Mouse (Mus musculus): Measurements from ENCODE around the gene Tmem258. TPM values are rescaled to one million over a fixed set of nuclear protein-coding genes. Genes with fewer than 3 reads are reported as not detected.
A peak's percentile ranks its signal among the peaks of the same experiment; 100 is the strongest.

Gene Tmem258
- polyA plus RNA-seq, 1 experiment: 291 TPM

- Histone ChIP-seq H3ac (ENCODE audit: control insufficient read depth, insufficient read length) (no peak overlapping the region), H3K4me3 (no peak overlapping the region), H3K79me2 (ENCODE audit: control insufficient read depth, insufficient read depth) (no peaks in the 10 kb centered on the region), H3K27me3 (ENCODE audit: control insufficient read depth, insufficient read depth, insufficient read length) (peaks cover 37% of the 10 kb centered on the region), H3K36me3 (ENCODE audit: control insufficient read depth, insufficient read depth) (no peaks in the 10 kb centered on the region), H3K4me2 (ENCODE audit: low read depth) (no peak overlapping the region)
- TF ChIP-seq MYOG (IDR thresholded peaks at IDR 0.05; ENCODE audit: control insufficient read depth in 1 of 3, insufficient read depth in 1 of 3, insufficient read length in 2 of 3, low read depth in 2 of 3) (peak in 1 of 3 experiments; percentile 48), MYOD1 (IDR thresholded peaks at IDR 0.05; ENCODE audit: control insufficient read depth in 1 of 3, insufficient read length in 2 of 3, low read depth in 2 of 3) (peak in 2 of 3 experiments; percentile 13 to 14), MAX (IDR thresholded peaks at IDR 0.05; ENCODE audit: low read depth) (no peak)
These were observed 17.8 kb downstream of the Tmem258 start for GRCm38 (mm10) chr19:10221585-10221984.

DNA sequence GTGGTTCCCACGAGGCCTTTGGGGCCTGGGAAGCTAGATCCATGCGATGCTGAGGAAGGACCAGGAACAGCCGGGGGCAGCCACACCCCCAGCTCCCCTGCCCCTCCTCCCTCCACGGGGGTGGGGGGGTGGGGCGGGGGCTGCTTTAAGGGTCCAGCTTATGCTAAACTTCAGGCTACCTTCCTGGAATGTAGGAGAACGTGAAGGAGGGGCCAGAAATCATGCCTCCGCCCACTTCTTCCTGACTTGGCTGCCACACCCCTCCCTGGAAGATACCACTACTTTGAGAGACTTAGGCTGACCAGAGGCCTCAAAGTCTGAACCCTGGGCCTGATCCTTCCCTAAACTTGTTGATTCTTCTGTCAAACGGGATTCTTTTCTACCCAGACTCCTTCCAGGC lies 18.8 kb downstream of the Tmem258 start:
- Histone ChIP-seq H3ac (ENCODE audit: control insufficient read depth, insufficient read length) (no peak overlapping the region), H3K36me3 (ENCODE audit: control insufficient read depth, insufficient read depth) (no peaks in the 10 kb centered on the region), H3K4me3 (no peak overlapping the region), H3K27me3 (ENCODE audit: control insufficient read depth, insufficient read depth, insufficient read length) (peaks cover 38% of the 10 kb centered on the region), H3K4me2 (ENCODE audit: low read depth) (no peak overlapping the region), H3K79me2 (ENCODE audit: control insufficient read depth, insufficient read depth) (no peaks in the 10 kb centered on the region)
- TF ChIP-seq TCF3 (IDR thresholded peaks at IDR 0.05; ENCODE audit: insufficient read length, low read depth): no peak
- TF ChIP-seq CEBPB (IDR thresholded peaks at IDR 0.05; ENCODE audit: insufficient read depth, poor library complexity, severe bottlenecking): no peak
- TF ChIP-seq REST (IDR thresholded peaks at IDR 0.05; ENCODE audit: insufficient read depth, insufficient read length): no peak
- TF ChIP-seq USF1 (IDR thresholded peaks at IDR 0.05; ENCODE audit: low read depth): no peak
- no peak for TF ChIP-seq SRF (IDR thresholded peaks at IDR 0.05; ENCODE audit: control insufficient read depth, insufficient read length, low read depth)
- no peak for TF ChIP-seq POLR2AphosphoS2 (IDR thresholded peaks at IDR 0.05; ENCODE audit: insufficient read length, low read depth)
- no peak for TF ChIP-seq E2F4 (IDR thresholded peaks at IDR 0.05; ENCODE audit: insufficient read depth)
- TF ChIP-seq MAX (IDR thresholded peaks at IDR 0.05; ENCODE audit: low read depth): no peak

- Histone ChIP-seq H3K79me2 (ENCODE audit: control insufficient read depth, insufficient read depth) (no peaks in the 10 kb centered on the region), H3ac (ENCODE audit: control insufficient read depth, insufficient read length) (no peak overlapping the region), H3K4me2 (ENCODE audit: low read depth) (no peak overlapping the region), H3K4me3 (no peak overlapping the region), H3K27me3 (ENCODE audit: control insufficient read depth, insufficient read depth, insufficient read length) (peaks cover 41% of the 10 kb centered on the region), H3K36me3 (ENCODE audit: control insufficient read depth, insufficient read depth) (no peaks in the 10 kb centered on the region)
- TF ChIP-seq REST (IDR thresholded peaks at IDR 0.05; ENCODE audit: insufficient read depth, insufficient read length): no peak
- no peak for TF ChIP-seq CEBPB (IDR thresholded peaks at IDR 0.05; ENCODE audit: insufficient read depth, poor library complexity, severe bottlenecking)
- TF ChIP-seq SRF (IDR thresholded peaks at IDR 0.05; ENCODE audit: control insufficient read depth, insufficient read length, low read depth): no peak
- TF ChIP-seq POLR2A (IDR thresholded peaks at IDR 0.05; ENCODE audit: insufficient read length, low read depth): no peak
- TF ChIP-seq TCF12 (IDR thresholded peaks at IDR 0.05; ENCODE audit: insufficient read depth, poor library complexity, severe bottlenecking): no peak
- no peak for TF ChIP-seq TCF3 (IDR thresholded peaks at IDR 0.05; ENCODE audit: insufficient read length, low read depth)
- TF ChIP-seq MAX (IDR thresholded peaks at IDR 0.05; ENCODE audit: low read depth): no peak
These were observed 19.7 kb downstream of the Tmem258 start for GRCm38 (mm10) chr19:10223561-10223960.

- no peaks in the 10 kb centered on the region for H3K79me2 ChIP-seq (ENCODE audit: control insufficient read depth, insufficient read depth)
- no peaks in the 10 kb centered on the region for H3K36me3 ChIP-seq (ENCODE audit: control insufficient read depth, insufficient read depth)
- TF ChIP-seq MYOG (IDR thresholded peaks at IDR 0.05; ENCODE audit: control insufficient read depth in 1 of 3, insufficient read depth in 1 of 3, insufficient read length in 2 of 3, low read depth in 2 of 3) (no peak), E2F4 (IDR thresholded peaks at IDR 0.05; ENCODE audit: insufficient read depth) (no peak), TCF3 (IDR thresholded peaks at IDR 0.05; ENCODE audit: insufficient read length, low read depth) (no peak), CEBPB (IDR thresholded peaks at IDR 0.05; ENCODE audit: insufficient read depth, poor library complexity, severe bottlenecking) (no peak), SRF (IDR thresholded peaks at IDR 0.05; ENCODE audit: control insufficient read depth, insufficient read length, low read depth) (no peak), TCF12 (IDR thresholded peaks at IDR 0.05; ENCODE audit: insufficient read depth, poor library complexity, severe bottlenecking) (no peak), REST (IDR thresholded peaks at IDR 0.05; ENCODE audit: insufficient read depth, insufficient read length) (no peak), POLR2AphosphoS2 (IDR thresholded peaks at IDR 0.05; ENCODE audit: insufficient read length, low read depth) (no peak), MYOD1 (IDR thresholded peaks at IDR 0.05; ENCODE audit: control insufficient read depth in 1 of 3, insufficient read length in 2 of 3, low read depth in 2 of 3) (no peak), USF1 (IDR thresholded peaks at IDR 0.05; ENCODE audit: low read depth) (no peak), POLR2A (IDR thresholded peaks at IDR 0.05; ENCODE audit: insufficient read length, low read depth) (no peak), MAX (IDR thresholded peaks at IDR 0.05; ENCODE audit: low read depth) (no peak)
- H3K4me2 ChIP-seq (ENCODE audit: low read depth): no peak overlapping the region
- H3K27me3 ChIP-seq (ENCODE audit: control insufficient read depth, insufficient read depth, insufficient read length): peaks cover 54% of the 10 kb centered on the region
- H3ac ChIP-seq (ENCODE audit: control insufficient read depth, insufficient read length): no peak overlapping the region
- no peak overlapping the region for H3K4me3 ChIP-seq
These were observed 21.0 kb downstream of the Tmem258 start for GRCm38 (mm10) chr19:10224637-10225453.

DNA sequence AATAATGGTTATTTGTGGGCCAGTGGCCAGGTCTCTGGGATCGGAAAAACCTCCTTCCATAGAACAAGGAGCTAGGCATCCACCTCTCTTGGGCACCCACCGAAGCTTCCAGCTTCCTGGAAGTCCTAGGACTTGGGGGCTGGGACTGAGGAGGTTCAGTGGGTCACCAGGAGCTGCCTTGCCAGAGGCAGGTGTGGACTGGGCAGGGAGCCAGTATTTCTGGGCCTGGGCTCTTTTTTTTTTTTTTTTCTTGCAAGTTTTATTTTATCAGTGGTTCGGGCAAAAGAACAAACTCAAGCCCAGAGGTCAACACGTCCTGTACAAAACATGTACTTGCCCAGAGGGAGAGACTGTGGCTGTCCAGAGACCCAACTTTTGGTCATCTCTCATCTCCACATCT lies 22.0 kb downstream of the Tmem258 start:
- H3K4me3 ChIP-seq: no peak overlapping the region
- H3K27me3 ChIP-seq (ENCODE audit: control insufficient read depth, insufficient read depth, insufficient read length): peaks cover 63% of the 10 kb centered on the region
- no peak overlapping the region for H3K4me2 ChIP-seq (ENCODE audit: low read depth)
- no peaks in the 10 kb centered on the region for H3K79me2 ChIP-seq (ENCODE audit: control insufficient read depth, insufficient read depth)
- no peak overlapping the region for H3ac ChIP-seq (ENCODE audit: control insufficient read depth, insufficient read length)
- TF ChIP-seq POLR2AphosphoS2 (IDR thresholded peaks at IDR 0.05; ENCODE audit: insufficient read length, low read depth) (no peak), MYOG (IDR thresholded peaks at IDR 0.05; ENCODE audit: control insufficient read depth in 1 of 3, insufficient read depth in 1 of 3, insufficient read length in 2 of 3, low read depth in 2 of 3) (no peak), POLR2A (IDR thresholded peaks at IDR 0.05; ENCODE audit: insufficient read length, low read depth) (no peak), TCF12 (IDR thresholded peaks at IDR 0.05; ENCODE audit: insufficient read depth, poor library complexity, severe bottlenecking) (no peak), REST (IDR thresholded peaks at IDR 0.05; ENCODE audit: insufficient read depth, insufficient read length) (no peak), CEBPB (IDR thresholded peaks at IDR 0.05; ENCODE audit: insufficient read depth, poor library complexity, severe bottlenecking) (no peak), MYOD1 (IDR thresholded peaks at IDR 0.05; ENCODE audit: control insufficient read depth in 1 of 3, insufficient read length in 2 of 3, low read depth in 2 of 3) (no peak), TCF3 (IDR thresholded peaks at IDR 0.05; ENCODE audit: insufficient read length, low read depth) (no peak), E2F4 (IDR thresholded peaks at IDR 0.05; ENCODE audit: insufficient read depth) (no peak), MAX (IDR thresholded peaks at IDR 0.05; ENCODE audit: low read depth) (no peak), SRF (IDR thresholded peaks at IDR 0.05; ENCODE audit: control insufficient read depth, insufficient read length, low read depth) (no peak), USF1 (IDR thresholded peaks at IDR 0.05; ENCODE audit: low read depth) (no peak)
- H3K36me3 ChIP-seq (ENCODE audit: control insufficient read depth, insufficient read depth): no peaks in the 10 kb centered on the region
